17 mouse cellular contexts compared by ENCODE assay signal in the genomic region with DNA sequence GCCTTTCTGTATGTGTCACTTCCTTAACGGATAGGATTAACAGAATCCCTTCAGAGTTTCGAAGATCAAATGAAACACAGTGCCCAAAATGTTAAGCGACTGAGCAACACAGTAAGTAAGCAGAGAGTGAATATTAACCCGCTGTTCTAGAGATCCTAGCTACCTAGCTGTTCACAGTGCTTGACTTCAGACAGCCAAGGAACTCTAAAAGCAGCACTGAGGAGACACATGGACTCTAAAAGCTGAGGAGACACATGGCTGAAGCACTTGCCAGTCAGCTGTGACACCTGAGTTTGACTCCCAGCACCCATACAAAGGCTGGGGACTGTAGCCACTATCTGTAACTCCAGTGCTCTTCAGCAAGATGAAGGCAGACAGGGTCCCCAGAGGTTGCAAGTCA. TPM values are rescaled to one million over a fixed set of nuclear protein-coding genes. Genes with fewer than 3 reads are reported as not detected.
A peak's percentile ranks its signal among the peaks of the same experiment; 100 is the strongest.
DNase-seq lines count a peak whose midpoint lies in the region; ATAC-seq and TF ChIP-seq lines count a peak whose summit lies in the region.
"Had no signal": no experiment of that assay in that cellular context is flagged by ENCODE, and none has a peak within 500 bp of the region (broad histone marks: within the 10 kb centered on the region; RNA-seq: fewer than 3 reads in every experiment).

No protein-coding gene starts in this region.

- H3K4me1 ChIP-seq in liver, embryonic 12.5 days: peaks cover 75% of the 10 kb centered on the region
- H3K4me1 ChIP-seq in intestine, embryonic 15.5 days (replicated peaks): peaks cover 19% of the 10 kb centered on the region
- peaks cover 12% of the 10 kb centered on the region for H3K4me1 ChIP-seq in lung, postnatal 0 days (ENCODE audit: insufficient read depth, low read depth, low read length)
- H3K4me1 ChIP-seq: forebrain, embryonic 15.5 days had no signal

- H3K4me2 ChIP-seq in liver, embryonic 12.5 days: no peak overlapping the region
- H3K4me2 ChIP-seq in intestine, embryonic 15.5 days (replicated peaks): no peak overlapping the region
- H3K4me2 ChIP-seq in lung, postnatal 0 days (replicated peaks; ENCODE audit: low read depth, low read length): no peak overlapping the region
- H3K4me2 ChIP-seq: embryonic facial prominence, embryonic 12.5 days; forebrain, embryonic 15.5 days; heart, embryonic 13.5 days had no signal

- H3K9me3 ChIP-seq in liver, embryonic 12.5 days (replicated peaks): no peaks in the 10 kb centered on the region
- H3K9me3 ChIP-seq in intestine, embryonic 15.5 days: no peaks in the 10 kb centered on the region
- no peaks in the 10 kb centered on the region for H3K9me3 ChIP-seq in lung, postnatal 0 days (ENCODE audit: low read length)
- H3K9me3 ChIP-seq: embryonic facial prominence, embryonic 12.5 days; forebrain, embryonic 15.5 days; G1E; heart, embryonic 13.5 days had no signal

- TF ChIP-seq CTCF in lung, postnatal 0 days (IDR thresholded peaks at IDR 0.05): no peak

- peak; percentile 15 for DNase-seq in kidney, adult 11 months
- no peak for DNase-seq in kidney, postnatal 4 days
- no peak for DNase-seq in liver
- no peak for DNase-seq in lung, postnatal 0 days (ENCODE audit: low spot score)
- DNase-seq: adrenal gland, postnatal 10 days; cerebellum, adult 11 months; cerebellum, adult 9-10 months; cerebellum, postnatal 25 days; gastrocnemius, postnatal 36 days; heart, postnatal 36 days had no signal

- no peaks in the 10 kb centered on the region for H3K27me3 ChIP-seq in liver, embryonic 12.5 days (replicated peaks)
- H3K27me3 ChIP-seq in intestine, embryonic 15.5 days (replicated peaks): no peaks in the 10 kb centered on the region
- no peaks in the 10 kb centered on the region for H3K27me3 ChIP-seq in lung, postnatal 0 days (replicated peaks; ENCODE audit: insufficient read depth, low read length)
- H3K27me3 ChIP-seq: embryonic facial prominence, embryonic 12.5 days; forebrain, embryonic 15.5 days; heart, embryonic 13.5 days had no signal

- 0 out of 2 replicates have a peak overlapping the region, but pooled peaks have one; percentile 2 for H3K9ac ChIP-seq in liver, embryonic 12.5 days
- no peak overlapping the region for H3K9ac ChIP-seq in intestine, embryonic 15.5 days
- no peak overlapping the region for H3K9ac ChIP-seq in lung, postnatal 0 days (replicated peaks; ENCODE audit: low read depth)
- H3K9ac ChIP-seq: embryonic facial prominence, embryonic 12.5 days; forebrain, embryonic 15.5 days; heart, embryonic 13.5 days had no signal

- 83% methylated on average over 4 of the region's 4 CpGs for WGBS in liver, embryonic 12.5 days (ENCODE audit: insufficient replicate concordance)
- 75% methylated on average over 4 of the region's 4 CpGs for WGBS in intestine, embryonic 15.5 days
- WGBS in lung, postnatal 0 days: 65% methylated on average over 4 of the region's 4 CpGs

- no peak overlapping the region for H3K27ac ChIP-seq in liver, embryonic 12.5 days
- H3K27ac ChIP-seq in intestine, embryonic 15.5 days: no peak overlapping the region
- no peak overlapping the region for H3K27ac ChIP-seq in lung, postnatal 0 days (ENCODE audit: low read length)
- H3K27ac ChIP-seq: embryonic facial prominence, embryonic 12.5 days; forebrain, embryonic 15.5 days; heart, embryonic 13.5 days had no signal

- no peak overlapping the region for H3K4me3 ChIP-seq in liver, embryonic 12.5 days
- H3K4me3 ChIP-seq in intestine, embryonic 15.5 days (replicated peaks): no peak overlapping the region
- H3K4me3 ChIP-seq in lung, postnatal 0 days (ENCODE audit: low read depth, low read length): no peak overlapping the region
- H3K4me3 ChIP-seq: embryonic facial prominence, embryonic 12.5 days; forebrain, embryonic 15.5 days; heart, embryonic 13.5 days had no signal

- ATAC-seq in liver, embryonic 12.5 days: no peak
- ATAC-seq in megakaryocyte progenitor cell, adult 5-6 weeks (replicated peaks; ENCODE audit: poor library complexity): peak; percentile 15
- ATAC-seq in intestine, embryonic 15.5 days: no peak
- no peak for ATAC-seq in lung, postnatal 0 days
- ATAC-seq: forebrain, embryonic 15.5 days had no signal

- no peak for TF ChIP-seq EP300 in lung, postnatal 0 days (IDR thresholded peaks at IDR 0.05)

- H3K36me3 ChIP-seq in liver, embryonic 12.5 days: peaks cover 5% of the 10 kb centered on the region; the same call in 1 of the 2 replicates
- H3K36me3 ChIP-seq in intestine, embryonic 15.5 days: no peaks in the 10 kb centered on the region
- H3K36me3 ChIP-seq in lung, postnatal 0 days (ENCODE audit: insufficient read depth, low read length): no peaks in the 10 kb centered on the region
- H3K36me3 ChIP-seq: embryonic facial prominence, embryonic 12.5 days; forebrain, embryonic 15.5 days had no signal

RNA-seq across cellular contexts. Expression of gene Rap1b, which starts 16.8 kb away (rescaled TPM):
- polyA plus RNA-seq in liver, embryonic 12.5 days (2016; fragmentation: Nextera tagmentation; extraction: Ambion mirVana): 174 and 185 TPM in 2 replicates
- 215 and 244 TPM in 2 replicates for total RNA-seq in megakaryocyte progenitor cell, adult 5-6 weeks (2015)
- 84.2 and 95.6 TPM in 2 replicates for total RNA-seq in megakaryocyte progenitor cell, adult 5-6 weeks (2017)
- 169 and 180 TPM in 2 replicates for polyA plus RNA-seq in intestine, embryonic 15.5 days (2015; fragmentation: Nextera tagmentation; extraction: Ambion mirVana)
- polyA plus RNA-seq in lung, postnatal 0 days (2015; fragmentation: Nextera tagmentation; extraction: Ambion mirVana): 268 and 290 TPM in 2 replicates

RNA-seq across cellular contexts. Expression of gene Nup107, which starts 36.5 kb away (rescaled TPM):
- polyA plus RNA-seq in liver, embryonic 12.5 days (2016; fragmentation: Nextera tagmentation; extraction: Ambion mirVana): 80.3 and 81.3 TPM in 2 replicates
- 79.2 and 85.6 TPM in 2 replicates for total RNA-seq in megakaryocyte progenitor cell, adult 5-6 weeks (2015)
- 111 and 153 TPM in 2 replicates for total RNA-seq in megakaryocyte progenitor cell, adult 5-6 weeks (2017)
- polyA plus RNA-seq in intestine, embryonic 15.5 days (2015; fragmentation: Nextera tagmentation; extraction: Ambion mirVana): 58.8 and 60.8 TPM in 2 replicates
- polyA plus RNA-seq in lung, postnatal 0 days (2015; fragmentation: Nextera tagmentation; extraction: Ambion mirVana): 15.2 and 17.3 TPM in 2 replicates
